Mouse (Mus musculus) ovary, postnatal 36 days (tissue): ENCODE data around the gene Serpinb3c.
"Not testable (repeated sequence)": the region's sequence is repeated elsewhere in the genome, so short reads cannot be mapped to it uniquely, and the experiment has no call there.

ENCODE experiments used
- DNase-seq: peaks from one replicate; pipeline ENCODE4 v3.0.0; 2022; ENCODE audit warnings: low spot score, mixed read lengths

Serpinb3c gene

GRCm38 (mm10) chr1:107278261-107278660 is at the start of gene Serpinb3c, which contains the start of gene Serpinb3b:
Serpinb3c (minus strand) TSS chr1:107278371.
Serpinb3b (minus strand) TSS chr1:107278361.
- not testable (repeated sequence) for DNase-seq

- DNase-seq: not testable (repeated sequence)
These were observed 35.0 kb downstream of the Serpinb3c start for GRCm38 (mm10) chr1:107243170-107243569.
